Comparison of ENCODE assay signal across 8 mouse cellular contexts in the genomic region with DNA sequence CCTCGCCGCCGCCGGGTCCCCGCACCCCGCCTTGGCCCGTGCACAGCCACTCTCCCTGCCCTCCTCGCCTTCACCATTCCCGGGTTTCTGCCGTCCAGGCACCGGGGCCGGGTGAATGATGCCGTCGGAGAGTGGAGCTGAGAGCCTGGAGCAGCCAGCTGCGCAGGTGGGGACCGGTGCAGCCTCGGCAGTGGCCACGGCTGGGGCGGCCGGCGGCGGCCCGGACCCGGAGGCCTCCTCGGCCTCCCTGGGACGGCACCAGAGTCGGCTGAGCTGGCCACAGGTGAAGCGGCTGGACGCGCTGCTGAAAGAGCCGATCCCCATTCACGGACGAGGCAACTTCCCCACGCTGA. TPM values are rescaled to one million over a fixed set of nuclear protein-coding genes. Genes with fewer than 3 reads are reported as not detected.
A peak's percentile ranks its signal among the peaks of the same experiment; 100 is the strongest.
DNase-seq lines count a peak whose midpoint lies in the region; ATAC-seq and TF ChIP-seq lines count a peak whose summit lies in the region.

No protein-coding gene starts in this region.

- no peak for DNase-seq in heart, postnatal 4 days
- DNase-seq in liver, embryonic 14.5 days (ENCODE audit: low read depth in 3 of 3, low spot score in 3 of 3): no peak
- DNase-seq in gastrocnemius, adult 8-10 months (ENCODE audit: low spot score in 2 of 2): no peak
- DNase-seq in gastrocnemius, postnatal 25 days: no peak

- no peak overlapping the region for H3K27ac ChIP-seq in heart, embryonic 13.5 days (replicated peaks)
- H3K27ac ChIP-seq in forebrain, embryonic 15.5 days (replicated peaks): no peak overlapping the region
- H3K27ac ChIP-seq in liver, embryonic 14.5 days: no peak overlapping the region

- no peaks in the 10 kb centered on the region for H3K36me3 ChIP-seq in heart, embryonic 13.5 days
- no peaks in the 10 kb centered on the region for H3K36me3 ChIP-seq in E14TG2a.4 (ENCODE audit: insufficient read depth, low read length)
- H3K36me3 ChIP-seq in forebrain, embryonic 15.5 days: no peaks in the 10 kb centered on the region
- H3K36me3 ChIP-seq in liver, embryonic 14.5 days (replicated peaks; ENCODE audit: control insufficient read depth, insufficient read depth, low read depth): no peaks in the 10 kb centered on the region

- 3% methylated on average over 34 of the region's 34 CpGs for WGBS in heart, embryonic 13.5 days
- 3% methylated on average over 34 of the region's 34 CpGs for WGBS in forebrain, embryonic 15.5 days
- 4% methylated on average over 34 of the region's 34 CpGs for WGBS in liver, embryonic 14.5 days (ENCODE audit: insufficient replicate concordance)

- peak overlapping the region; percentile 79 for H3K4me2 ChIP-seq in heart, embryonic 13.5 days
- peak overlapping the region; percentile 48 for H3K4me2 ChIP-seq in forebrain, embryonic 15.5 days (replicated peaks)
- H3K4me2 ChIP-seq in liver, embryonic 14.5 days (ENCODE audit: low read depth): peak overlapping the region; percentile 51

- no peak for TF ChIP-seq EP300 in liver, embryonic 14.5 days (IDR thresholded peaks at IDR 0.05; ENCODE audit: low read depth)

- peak overlapping the region; percentile 74 for H3K9ac ChIP-seq in heart, embryonic 13.5 days
- no peak overlapping the region for H3K9ac ChIP-seq in forebrain, embryonic 15.5 days (replicated peaks)
- H3K9ac ChIP-seq in liver, embryonic 14.5 days (replicated peaks): no peak overlapping the region

- H3K4me1 ChIP-seq in heart, embryonic 13.5 days: peaks cover 31% of the 10 kb centered on the region
- H3K4me1 ChIP-seq in E14TG2a.4 (replicated peaks; ENCODE audit: low read depth, low read length): peaks cover 49% of the 10 kb centered on the region
- peaks cover 17% of the 10 kb centered on the region for H3K4me1 ChIP-seq in forebrain, embryonic 15.5 days
- peaks cover 0 to 2% of the 10 kb centered on the region in 2 experiments; a peak in 1 of 4 replicates for H3K4me1 ChIP-seq in liver, embryonic 14.5 days (replicated peaks; ENCODE audit: control insufficient read depth in 2 of 2, insufficient read depth in 2 of 2, low read length in 1 of 2)

- peaks cover 76% of the 10 kb centered on the region for H3K27me3 ChIP-seq in heart, embryonic 13.5 days (replicated peaks)
- peaks cover 38% of the 10 kb centered on the region for H3K27me3 ChIP-seq in E14TG2a.4 (ENCODE audit: insufficient read depth, low read length)
- peaks cover 49% of the 10 kb centered on the region for H3K27me3 ChIP-seq in forebrain, embryonic 15.5 days
- peaks cover 50% of the 10 kb centered on the region for H3K27me3 ChIP-seq in liver, embryonic 14.5 days (ENCODE audit: control insufficient read depth, insufficient read depth, low read length)

- no peak for TF ChIP-seq CTCF in E14TG2a.4 (conservative IDR thresholded peaks at IDR 0.05; ENCODE audit: low read length)
- no peak for TF ChIP-seq CTCF in liver, embryonic 14.5 days (IDR thresholded peaks at IDR 0.05; ENCODE audit: low read depth)

- ATAC-seq in heart, embryonic 13.5 days (ENCODE audit: extremely low read depth, insufficient number of reproducible peaks, low FRiP score, low TSS enrichment): no peak
- no peak for ATAC-seq in forebrain, embryonic 15.5 days (replicated peaks)
- no peak for ATAC-seq in liver, embryonic 14.5 days (ENCODE audit: insufficient read depth)
- ATAC-seq in frontal cortex, adult (ENCODE audit: low TSS enrichment): no peak

- no peaks in the 10 kb centered on the region for H3K9me3 ChIP-seq in heart, embryonic 13.5 days
- H3K9me3 ChIP-seq in E14TG2a.4 (ENCODE audit: low read length): no peaks in the 10 kb centered on the region
- no peaks in the 10 kb centered on the region for H3K9me3 ChIP-seq in forebrain, embryonic 15.5 days
- H3K9me3 ChIP-seq in liver, embryonic 14.5 days (ENCODE audit: control insufficient read depth, low read length): no peaks in the 10 kb centered on the region

- peak overlapping the region; percentile 59 for H3K4me3 ChIP-seq in heart, embryonic 13.5 days
- H3K4me3 ChIP-seq in E14TG2a.4 (replicated peaks; ENCODE audit: low read length): peak overlapping the region; percentile 90
- H3K4me3 ChIP-seq in forebrain, embryonic 15.5 days: peak overlapping the region; percentile 40
- H3K4me3 ChIP-seq in liver, embryonic 14.5 days (ENCODE audit: insufficient read depth in 1 of 2, low read depth in 2 of 2, low read length in 2 of 2): peak overlapping the region; percentile 31 to 40

RNA-seq across cellular contexts. Expression of gene Tent5b, which starts 0.2 kb away (rescaled TPM):
- 0.36 and 0.69 TPM in 2 replicates for polyA plus RNA-seq in heart, embryonic 13.5 days (2015; fragmentation: Nextera tagmentation; extraction: Ambion mirVana)
- 1 to 10 TPM; 1.9 to 3.1 TPM for total RNA-seq in heart, postnatal 4 days (2021)
- 0.11 and 0.13 TPM in 2 replicates for polyA plus RNA-seq in forebrain, embryonic 15.5 days (2015; fragmentation: Nextera tagmentation; extraction: Ambion mirVana)
- polyA plus RNA-seq in liver, embryonic 14.5 days (2012; rRNA removed): 0.02 and 0.05 TPM in 2 replicates
- polyA plus RNA-seq in liver, embryonic 14.5 days (2014; fragmentation: Nextera tagmentation; extraction: Ambion mirVana): not detected in 2 replicates
- under 1 TPM; 0.41 to 0.87 (median 0.69) TPM for total RNA-seq in gastrocnemius, adult 8-10 months (2022)
- 1 to 10 TPM in 1 of 2 experiments, under 1 TPM in 1; 0.38 to 1.2 TPM for total RNA-seq in gastrocnemius, postnatal 25 days (2021)

RNA-seq across cellular contexts. Expression of gene Trnp1, which starts 18.2 kb away (rescaled TPM):
- polyA plus RNA-seq in heart, embryonic 13.5 days (2015; fragmentation: Nextera tagmentation; extraction: Ambion mirVana): 0.76 and 0.78 TPM in 2 replicates
- total RNA-seq in heart, postnatal 4 days (2021): 1 to 10 TPM; 1.4 to 2.4 TPM
- 7.9 and 9.0 TPM in 2 replicates for polyA plus RNA-seq in forebrain, embryonic 15.5 days (2015; fragmentation: Nextera tagmentation; extraction: Ambion mirVana)
- 0.04 TPM in 1 of 2 replicates, not detected in the other for polyA plus RNA-seq in liver, embryonic 14.5 days (2012; rRNA removed)
- not detected in 2 replicates for polyA plus RNA-seq in liver, embryonic 14.5 days (2014; fragmentation: Nextera tagmentation; extraction: Ambion mirVana)
- 1 to 10 TPM in 1 of 4 experiments, under 1 TPM in 3; 0.41 to 1.4 (median 0.81) TPM for total RNA-seq in gastrocnemius, adult 8-10 months (2022)
- total RNA-seq in gastrocnemius, postnatal 25 days (2021): under 1 TPM; 0.77 to 0.96 TPM

RNA-seq across cellular contexts. Expression of gene Kdf1, which starts 38.6 kb away (rescaled TPM):
- 0.92 and 2.1 TPM in 2 replicates for polyA plus RNA-seq in heart, embryonic 13.5 days (2015; fragmentation: Nextera tagmentation; extraction: Ambion mirVana)
- not detected for total RNA-seq in heart, postnatal 4 days (2021)
- 0.18 and 0.41 TPM in 2 replicates for polyA plus RNA-seq in forebrain, embryonic 15.5 days (2015; fragmentation: Nextera tagmentation; extraction: Ambion mirVana)
- 0.18 and 0.43 TPM in 2 replicates for polyA plus RNA-seq in liver, embryonic 14.5 days (2012; rRNA removed)
- 0.48 and 0.53 TPM in 2 replicates for polyA plus RNA-seq in liver, embryonic 14.5 days (2014; fragmentation: Nextera tagmentation; extraction: Ambion mirVana)
- total RNA-seq in gastrocnemius, adult 8-10 months (2022): not detected
- total RNA-seq in gastrocnemius, postnatal 25 days (2021): not detected

Comparison
In these comparisons a context has a peak if more than half of its experiments do, and no peak if none do; other contexts are left out.
1. H3K4me3 ChIP-seq: peak in every context shown above with its lines; median percentile 90 in E14TG2a.4; 59 in heart, embryonic 13.5 days; 40 in forebrain, embryonic 15.5 days; 36 in liver, embryonic 14.5 days.